Mouse (Mus musculus): Measurements from ENCODE around the gene Neurl1a. TPM values are rescaled to one million over a fixed set of nuclear protein-coding genes. Genes with fewer than 3 reads are reported as not detected.

The Neurl1a gene
- total RNA-seq, 1 experiment from 2014 or later = 13.9 TPM

DNA sequence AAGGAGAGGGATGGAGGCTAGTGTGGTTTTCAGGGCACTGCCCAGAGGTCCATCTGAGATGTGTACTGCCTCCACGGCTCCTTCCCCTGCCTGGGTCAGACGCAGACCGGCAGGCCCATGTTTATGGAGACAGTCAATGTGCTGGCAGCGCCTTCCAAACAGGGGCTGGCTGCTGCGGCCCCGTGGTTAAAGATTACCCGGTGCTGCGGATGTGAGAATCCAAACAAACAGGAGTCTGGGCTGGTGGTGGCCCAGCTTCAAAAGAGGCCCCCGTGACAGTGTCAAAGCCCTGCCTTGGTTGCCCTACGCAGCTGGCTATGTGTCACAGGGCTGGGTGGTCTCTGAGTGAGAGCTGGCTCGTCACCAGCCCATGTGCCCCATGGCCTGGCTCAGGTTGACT lies 69.2 kb downstream of the Neurl1a start:
- no peak for DNase-seq

DNA sequence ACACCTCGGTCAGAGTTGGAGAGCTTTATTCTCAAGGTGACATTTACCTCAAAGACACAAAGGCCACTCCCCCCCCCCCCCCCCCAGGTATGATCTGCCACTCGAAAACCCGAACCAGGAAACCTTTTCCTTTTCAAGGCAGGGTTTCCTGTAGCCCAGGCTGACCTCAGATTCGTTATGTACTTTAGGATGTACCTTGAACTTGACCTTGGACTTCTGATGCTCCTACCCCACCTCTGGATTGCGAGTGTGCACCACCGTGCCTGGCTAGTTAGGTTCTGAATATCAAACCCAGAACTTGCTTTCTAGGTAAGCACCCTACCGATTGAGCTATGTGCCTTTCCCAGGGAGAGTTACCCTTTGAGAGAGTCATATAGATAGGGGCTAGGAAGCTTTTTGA lies 69.7 kb downstream of the Neurl1a start:
- DNase-seq = no peak

DNA sequence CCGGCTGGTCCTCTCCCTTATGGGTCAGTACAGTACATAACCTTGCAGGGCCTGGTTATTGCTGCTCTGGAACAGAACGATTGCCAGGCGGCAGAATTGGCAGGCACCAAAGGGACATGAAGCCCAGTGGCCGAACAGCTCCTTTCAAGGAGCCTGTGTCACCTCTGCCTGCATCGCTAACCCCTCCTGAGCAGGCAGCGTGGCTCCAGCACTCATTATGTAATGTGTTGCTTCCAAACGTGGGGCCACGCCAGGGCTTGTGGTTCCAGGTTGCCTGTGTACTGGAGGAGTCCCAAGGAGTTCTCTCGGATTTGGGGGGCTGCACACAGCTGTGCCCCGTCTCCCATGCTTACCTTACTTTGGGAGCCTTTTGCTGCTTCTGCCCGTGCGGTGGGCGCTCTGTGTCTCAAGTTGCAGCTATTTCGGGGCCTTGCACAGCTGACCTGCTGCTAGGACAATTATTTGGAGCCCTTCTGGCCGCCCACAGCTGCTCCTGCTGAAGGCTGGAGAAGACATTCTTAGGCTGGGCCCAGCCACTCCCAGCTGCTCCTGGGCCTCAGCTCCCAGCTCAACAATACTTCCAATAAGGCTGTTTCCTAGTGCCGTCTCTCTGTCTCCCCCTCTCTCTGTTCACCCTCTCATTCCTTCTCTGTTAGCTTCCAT lies 70.4 kb downstream of the Neurl1a start:
- DNase-seq = no peak

DNA sequence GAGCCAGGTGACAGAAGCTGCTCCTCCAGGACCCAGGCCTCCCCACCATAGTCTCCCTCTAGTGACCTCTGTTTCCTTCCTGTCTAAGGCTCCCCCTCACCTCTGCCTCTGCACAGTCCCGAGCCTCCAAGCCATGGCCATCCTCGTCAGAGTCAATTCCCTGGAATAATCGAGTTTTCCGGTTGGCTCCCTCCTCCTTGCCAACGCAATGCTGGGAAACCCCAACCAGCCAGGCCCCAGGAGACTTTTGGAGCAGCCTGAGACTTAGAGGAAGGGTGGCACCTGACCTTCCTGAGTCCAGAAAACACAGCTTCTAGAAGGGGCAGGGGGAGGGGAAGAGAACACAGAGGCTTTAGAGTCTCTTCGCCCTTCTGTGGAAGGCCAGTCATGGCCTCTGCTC lies 72.3 kb downstream of the Neurl1a start:
- DNase-seq = no peak

DNA sequence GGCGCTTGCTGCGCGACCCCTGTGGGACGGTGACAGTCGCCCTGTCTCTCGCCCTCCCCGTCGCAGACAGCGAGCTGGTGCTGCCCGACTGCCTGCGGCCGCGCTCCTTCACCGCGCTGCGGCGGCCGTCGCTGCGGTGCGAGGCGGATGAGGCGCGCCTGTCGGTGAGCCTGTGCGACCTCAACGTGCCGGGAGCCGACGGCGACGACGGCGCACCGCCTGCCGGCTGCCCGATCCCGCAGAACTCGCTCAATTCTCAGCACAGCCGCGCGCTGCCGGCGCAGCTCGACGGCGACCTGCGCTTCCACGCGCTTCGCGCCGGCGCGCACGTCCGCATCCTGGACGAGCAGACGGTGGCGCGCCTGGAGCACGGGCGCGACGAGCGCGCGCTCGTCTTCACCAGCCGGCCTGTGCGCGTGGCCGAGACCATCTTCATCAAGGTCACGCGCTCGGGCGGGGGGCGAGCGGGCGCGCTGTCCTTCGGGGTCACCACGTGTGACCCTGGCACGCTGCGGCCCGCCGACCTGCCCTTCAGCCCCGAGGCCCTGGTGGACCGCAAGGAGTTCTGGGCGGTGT lies 74.5 kb downstream of the Neurl1a start:
- DNase-seq = no peak

DNA sequence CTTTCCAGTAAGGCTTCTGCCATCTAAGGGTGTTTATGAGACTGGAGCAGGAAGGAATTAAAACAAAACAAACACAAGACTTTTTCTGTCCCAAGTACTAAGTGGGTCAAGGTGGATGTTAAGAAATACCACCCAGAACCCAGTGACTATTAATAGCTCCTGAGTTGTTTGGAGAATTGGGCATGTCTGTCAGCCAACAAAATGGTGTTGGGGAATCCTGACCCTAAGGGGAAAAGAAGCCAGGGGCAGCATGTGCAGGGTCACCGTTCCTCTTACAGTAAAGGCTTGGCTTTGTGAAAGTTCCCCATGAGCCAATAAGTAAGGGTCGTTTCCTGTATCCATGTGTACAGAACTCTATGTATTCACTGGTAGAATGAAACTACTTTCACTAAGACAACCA lies 76.4 kb downstream of the Neurl1a start:
- DNase-seq = no peak

DNA sequence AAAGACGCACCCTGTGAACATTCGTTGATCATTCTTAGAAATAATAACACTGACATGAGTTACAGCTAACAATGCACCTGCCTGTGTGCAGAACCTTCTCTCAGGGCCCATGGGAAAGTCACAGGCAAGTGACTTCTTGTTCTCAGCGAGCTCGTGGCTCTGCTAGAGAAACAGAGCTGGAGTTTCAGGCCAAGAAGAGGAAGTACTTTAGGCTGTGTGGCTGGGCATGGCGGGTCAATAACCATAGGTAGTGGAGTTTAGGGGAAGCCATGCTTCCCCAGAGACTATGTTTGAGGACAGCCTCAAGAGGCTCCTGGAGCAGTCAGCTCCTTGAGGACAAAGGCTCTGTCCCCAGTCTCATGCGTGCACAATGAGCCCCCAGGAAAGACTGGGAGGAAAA lies 77.3 kb downstream of the Neurl1a start:
- DNase-seq = no peak

DNA sequence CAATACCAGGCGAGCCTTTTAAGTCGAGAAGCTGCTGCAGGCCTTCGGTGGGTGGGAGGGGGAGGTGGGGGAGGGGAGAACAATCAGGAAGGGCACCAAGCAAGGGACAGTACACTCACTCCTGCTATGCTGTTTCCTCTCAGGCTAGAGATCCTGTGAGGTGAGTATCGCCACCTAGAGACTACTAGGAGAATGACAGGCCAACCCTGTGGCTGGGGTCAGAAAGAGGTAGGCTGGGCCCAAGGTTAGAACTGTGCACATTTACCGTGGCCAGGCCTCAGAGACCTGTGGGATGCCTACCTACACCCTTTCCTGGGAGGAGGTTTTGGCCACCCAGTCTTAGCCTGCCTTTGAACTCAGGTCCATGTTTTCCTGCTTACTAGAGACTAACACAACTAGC lies 81.0 kb downstream of the Neurl1a start:
- no peak for DNase-seq

DNA sequence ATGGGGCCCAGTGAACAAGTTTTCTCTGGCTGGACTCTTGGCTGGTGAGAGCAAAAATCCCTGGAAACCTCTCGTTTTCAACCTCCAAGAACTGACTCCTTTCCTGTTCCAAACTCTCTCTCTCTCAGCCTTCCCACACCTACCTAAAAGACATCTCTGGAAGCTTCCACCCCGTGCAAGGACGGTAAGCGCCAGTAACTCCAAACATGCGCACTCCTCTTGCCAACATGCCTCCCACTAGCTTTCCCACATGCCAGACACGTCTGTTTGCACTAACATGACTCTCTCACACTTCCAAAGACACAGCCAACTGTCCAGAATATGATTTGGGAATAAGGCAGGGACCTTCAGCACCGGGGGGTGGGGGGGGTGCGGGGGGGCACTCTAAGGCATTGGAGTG lies 82.6 kb downstream of the Neurl1a start:
- no peak for DNase-seq

DNA sequence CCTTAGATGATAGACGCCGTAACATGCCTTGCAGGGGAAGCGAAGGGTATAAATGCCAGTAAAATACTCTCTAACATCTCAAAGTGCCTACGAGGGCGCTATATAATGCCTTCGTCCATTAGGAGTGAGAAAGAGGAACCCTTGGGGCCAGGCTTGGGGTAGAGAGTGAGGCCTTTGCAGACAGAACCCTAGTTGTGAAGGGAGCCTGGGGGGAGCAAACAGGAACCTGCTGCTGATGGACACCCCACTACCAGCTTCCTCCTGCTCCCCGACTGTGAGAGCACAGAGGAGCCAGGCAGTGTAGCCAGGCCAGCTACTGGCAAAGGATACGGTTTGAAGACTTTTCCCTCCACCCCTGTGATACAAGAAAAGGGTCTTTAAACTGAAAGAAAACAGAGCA lies 85.0 kb downstream of the Neurl1a start:
- DNase-seq = no peak

DNA sequence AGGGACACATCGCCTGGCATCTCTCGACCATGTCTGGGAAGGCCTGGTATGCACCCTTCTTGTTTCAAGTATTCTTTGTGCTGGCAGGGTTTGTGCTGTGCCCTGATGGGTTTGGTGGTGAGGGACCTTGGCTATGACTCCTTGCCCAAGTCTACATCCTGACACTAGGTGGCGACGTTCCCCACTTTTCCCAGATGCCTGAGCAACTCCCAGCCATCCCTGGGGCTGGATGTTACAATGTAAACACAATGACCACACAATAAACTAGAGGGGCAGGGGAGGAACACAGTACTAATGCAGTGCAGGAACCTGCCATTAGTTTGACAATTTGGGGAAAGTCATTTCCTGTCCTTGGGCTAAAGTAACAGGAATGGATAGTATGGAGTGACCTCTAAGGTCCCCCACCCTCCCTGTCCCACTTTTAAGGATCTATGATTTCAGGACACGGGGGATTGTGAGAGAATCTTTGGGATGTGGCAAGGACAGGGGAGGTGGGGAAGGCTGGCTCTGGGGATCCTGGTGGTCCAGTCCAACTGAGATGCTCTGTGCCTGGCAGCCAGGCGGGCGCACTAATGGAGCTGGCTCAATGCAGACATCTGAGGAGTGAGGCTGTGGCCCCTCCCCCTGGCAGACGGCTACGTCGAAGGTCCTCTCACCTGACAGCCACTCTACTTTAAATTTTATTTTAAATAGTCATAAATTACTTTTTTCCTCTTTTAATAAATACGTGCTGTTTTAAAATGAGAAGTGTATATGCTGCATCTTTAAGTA lies 85.9 kb downstream of the Neurl1a start:
- DNase-seq = peak; percentile 76

DNA sequence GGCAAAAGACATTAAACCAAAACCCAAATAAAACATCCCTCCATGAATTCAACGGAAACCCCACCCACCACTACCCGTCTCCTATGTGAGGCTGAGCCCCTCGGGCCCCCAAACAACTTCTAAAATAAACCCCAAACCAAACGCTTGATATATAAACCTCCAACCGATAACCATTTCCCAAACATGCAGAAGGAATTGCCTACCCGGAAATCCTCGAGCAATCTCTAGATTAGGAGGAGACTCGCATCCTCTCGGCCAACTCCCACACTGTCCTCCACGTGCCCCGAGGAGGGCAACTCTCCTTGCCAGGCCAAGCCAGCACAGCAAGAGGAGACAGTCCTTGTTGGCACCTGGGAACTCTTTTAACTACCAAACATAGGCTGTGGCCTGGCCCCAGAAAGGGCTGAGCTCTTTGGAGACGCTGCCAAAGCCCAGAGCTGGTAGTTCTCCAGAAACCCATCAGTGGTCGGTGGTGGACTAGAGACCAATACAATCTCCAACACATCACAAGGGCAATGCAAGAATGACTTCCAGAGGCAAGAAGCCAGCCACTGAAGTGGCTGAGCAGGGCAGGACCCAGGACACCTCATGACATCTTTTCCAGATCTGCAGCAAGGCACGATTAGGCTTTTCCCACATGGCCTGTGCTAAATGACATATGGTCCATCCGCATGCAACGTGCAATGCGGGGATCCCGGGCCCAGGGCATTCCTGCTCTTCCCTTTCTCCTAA lies 87.6 kb downstream of the Neurl1a start:
- no peak for DNase-seq

DNA sequence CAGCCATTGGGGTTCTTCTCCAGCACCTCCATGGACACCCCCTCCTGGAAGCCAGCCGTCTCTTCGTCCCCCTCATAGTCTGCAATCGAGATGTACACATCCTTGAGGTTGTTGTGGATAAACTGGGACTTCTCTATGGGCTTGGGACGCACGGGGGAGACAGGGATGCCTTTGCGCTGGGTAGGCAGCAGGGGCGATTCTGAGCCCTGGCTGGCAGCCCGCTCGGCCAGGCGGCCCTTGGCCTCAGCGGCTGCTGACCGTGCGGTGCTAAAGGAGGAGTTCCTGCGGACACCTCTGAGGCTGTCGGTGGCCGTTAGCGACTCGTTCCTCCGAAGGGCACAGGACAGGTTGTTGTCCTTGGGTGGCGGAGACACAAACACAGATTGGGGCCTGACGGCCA lies 88.4 kb downstream of the Neurl1a start:
- no peak for DNase-seq

DNA sequence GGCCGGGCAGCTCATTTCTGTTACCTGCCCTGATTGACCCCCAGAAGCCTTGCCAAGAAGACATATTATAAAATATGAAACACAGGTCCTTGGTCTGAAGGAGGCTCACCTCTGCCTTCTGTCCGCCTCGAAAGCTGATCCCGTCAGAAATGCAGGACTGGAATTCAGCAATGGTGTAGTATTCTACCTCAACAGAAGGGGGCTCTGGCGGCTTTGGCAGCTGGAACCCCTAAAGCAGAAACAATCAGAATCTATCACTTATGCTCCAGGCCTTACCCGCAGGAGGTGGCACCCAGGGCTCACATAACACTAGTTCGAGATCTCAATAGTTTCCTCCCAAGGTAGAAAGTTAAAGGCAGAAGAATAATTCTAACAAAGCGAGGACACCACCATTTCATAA lies 91.1 kb downstream of the Neurl1a start:
- no peak for DNase-seq

DNA sequence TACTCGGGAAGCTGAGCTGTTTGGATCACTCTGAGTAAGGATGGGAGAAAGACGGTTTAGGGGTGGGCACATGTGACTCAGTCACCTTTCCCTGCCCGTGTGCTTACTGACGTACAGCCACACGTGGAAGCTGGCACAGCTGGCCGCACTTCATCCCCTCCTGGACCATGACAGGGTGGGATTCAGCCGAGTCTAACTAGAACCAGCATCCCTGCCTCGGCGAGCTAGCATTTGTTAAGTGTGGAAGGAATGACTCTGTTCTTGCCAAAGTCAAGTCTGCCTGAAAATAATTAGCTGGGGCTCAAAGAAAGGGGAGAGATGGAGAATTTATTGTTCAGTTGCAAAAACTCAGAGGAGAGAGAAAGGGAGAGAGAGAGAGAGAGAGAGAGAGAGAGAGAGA lies 91.9 kb downstream of the Neurl1a start:
- no peak for DNase-seq

DNA sequence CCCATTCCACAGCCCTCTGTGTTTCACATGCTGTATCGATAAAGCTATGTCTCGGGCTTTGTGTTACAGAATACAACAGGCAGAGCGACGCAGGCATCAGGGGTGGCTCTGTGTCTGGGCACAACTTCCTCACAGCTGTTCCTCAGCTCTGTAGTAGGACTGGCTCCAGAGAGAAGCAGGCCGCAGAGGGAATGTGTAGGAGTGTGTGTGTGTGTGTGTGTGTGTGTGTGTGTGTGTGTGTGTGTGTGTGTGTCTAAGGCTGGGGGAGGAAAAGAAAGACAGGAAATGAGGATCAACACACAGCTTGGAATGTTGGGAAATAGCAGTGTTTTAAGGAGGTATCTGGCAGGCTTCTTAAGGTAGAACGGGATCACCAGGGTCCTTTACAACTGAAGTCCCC lies 98.1 kb downstream of the Neurl1a start:
- no peak for DNase-seq

DNA sequence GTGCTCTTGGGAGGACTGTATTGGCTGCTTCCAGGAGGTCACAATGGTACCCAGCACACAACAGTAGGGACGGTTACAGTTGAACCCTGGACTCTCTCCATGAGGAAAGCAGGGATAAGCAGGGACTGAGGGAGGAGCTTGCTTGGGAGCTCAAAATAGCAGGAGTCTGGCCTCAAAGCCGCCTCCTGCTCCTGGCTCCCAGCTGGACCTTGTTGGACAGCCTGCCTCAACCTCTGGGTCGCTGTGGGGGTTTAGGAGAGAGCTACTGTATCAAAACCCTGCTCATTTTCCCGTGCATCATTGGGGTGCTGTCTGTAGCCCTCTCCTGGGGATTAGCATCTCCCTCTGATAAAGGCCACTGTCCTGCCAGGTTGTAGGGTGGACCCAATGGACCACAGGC lies 100.8 kb downstream of the Neurl1a start:
- no peak for DNase-seq

DNA sequence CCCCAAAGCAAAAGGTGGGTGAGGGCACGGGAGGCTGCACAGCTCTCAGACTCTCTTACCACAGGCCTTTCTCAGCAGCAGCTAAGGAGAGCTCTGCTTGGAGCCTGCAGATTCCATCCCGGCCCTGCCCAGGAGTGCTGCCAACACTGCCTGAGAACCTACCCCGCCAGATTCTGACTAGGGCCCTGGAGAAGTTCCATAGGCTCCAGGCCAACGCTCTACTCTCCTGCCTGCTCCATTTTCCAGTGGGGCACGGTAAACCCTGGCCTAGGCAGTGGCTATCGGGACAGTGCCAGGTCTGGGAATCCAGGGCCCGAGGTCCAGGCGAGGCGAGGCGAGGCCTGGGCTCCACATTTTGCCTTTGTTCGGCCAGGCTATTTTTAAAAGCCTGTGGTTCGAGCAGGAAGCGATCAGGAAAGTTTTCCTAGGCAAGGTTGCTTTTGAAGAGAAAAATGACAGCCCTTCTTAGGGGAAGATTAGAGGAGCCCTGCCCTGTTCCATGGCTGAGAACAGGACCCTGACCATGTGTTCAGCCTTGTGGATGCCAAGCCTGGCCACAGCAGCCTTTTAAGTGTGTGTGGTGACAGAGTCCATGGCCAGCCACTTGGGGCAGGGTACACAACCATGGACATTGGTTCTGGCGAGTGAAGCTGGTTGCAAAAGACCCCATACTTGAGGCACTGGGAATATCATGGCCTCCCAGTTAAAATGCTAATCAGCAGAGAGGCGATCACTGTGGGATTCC lies 101.3 kb downstream of the Neurl1a start:
- peak; percentile 62 for DNase-seq

DNA sequence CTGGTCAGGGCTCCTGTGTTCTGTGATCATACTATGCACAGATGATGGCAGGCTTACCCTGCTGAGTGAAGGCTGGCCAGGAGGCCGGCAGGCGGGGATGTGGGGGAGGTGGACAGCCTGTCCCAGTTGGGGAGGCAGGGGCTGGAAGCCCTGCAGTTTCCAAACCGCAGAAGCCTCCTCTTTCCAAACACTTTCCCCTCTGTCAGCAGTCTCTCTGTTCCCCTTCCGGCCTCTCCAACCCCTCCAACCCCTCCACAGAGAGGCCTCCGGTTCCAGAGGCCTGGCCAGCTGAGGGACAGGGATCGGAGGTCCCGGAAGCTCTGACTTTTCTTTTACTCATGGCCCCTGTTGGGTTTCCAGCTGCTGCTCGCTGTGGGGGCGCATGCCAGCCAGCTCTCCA lies 102.3 kb downstream of the Neurl1a start:
- DNase-seq = no peak

DNA sequence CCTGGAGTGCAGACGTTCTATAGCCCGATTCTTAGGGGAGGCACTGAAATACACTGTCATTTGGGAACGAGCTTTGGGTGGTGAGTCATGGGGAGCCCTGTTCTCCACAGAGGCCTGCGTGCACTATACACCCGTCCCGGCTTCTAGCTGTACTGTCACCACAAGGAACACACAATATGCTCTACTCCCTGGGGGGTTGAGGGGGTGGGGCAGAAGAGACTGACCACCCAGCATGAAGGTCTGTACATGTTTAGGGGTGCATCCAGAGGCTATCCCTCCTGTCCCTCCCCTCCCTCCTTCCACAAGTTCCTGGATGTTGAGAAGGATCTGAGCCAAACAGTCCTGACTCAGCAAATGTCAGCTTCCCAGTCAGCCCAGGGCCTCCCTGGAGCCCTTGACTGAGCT lies 103.4 kb downstream of the Neurl1a start:
- DNase-seq = no peak

DNA sequence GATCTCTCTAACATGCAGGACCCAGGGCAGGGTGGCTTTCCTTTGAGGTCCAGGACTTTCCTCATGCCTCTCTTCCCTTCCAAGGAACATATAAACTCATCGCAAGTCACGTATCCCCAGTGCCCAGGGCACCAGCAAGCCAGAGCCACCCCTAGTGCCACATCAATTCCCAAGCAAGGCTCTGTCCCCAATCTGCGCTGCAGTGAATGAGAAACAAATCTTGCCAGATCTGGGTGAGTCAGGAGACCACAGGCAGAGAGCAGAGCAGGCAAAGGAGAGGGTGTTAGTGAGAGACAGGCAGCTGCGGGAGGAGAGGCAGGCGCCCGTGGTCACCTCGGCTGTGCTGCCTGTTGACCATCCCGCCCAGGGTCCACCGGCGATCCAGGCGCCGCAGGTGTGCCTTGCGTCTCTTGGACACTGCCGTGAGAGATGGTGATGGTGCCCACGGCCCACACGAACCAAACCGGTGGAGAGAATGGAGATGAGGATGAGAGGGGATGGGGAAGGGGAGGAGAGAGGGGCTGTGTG lies 104.1 kb downstream of the Neurl1a start:
- DNase-seq = no peak

DNA sequence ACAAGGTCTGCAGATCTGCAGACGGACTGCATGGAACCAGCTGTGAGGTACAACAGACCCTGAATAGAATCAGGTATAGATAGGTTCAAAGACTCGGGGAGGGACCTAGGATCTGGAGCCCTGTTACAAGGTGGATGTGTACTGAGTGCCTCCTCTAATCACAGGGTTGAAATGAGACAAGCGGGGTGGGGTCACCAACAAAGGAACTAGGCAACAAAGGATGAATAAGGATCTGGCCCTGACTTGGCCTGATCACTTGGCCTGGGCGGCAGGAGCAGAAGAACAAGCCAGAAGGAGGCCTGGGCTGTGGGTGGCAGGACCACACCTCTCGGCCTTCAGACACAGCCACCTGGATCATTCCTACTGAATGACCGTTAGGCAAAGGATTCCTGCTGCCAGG lies 107.0 kb downstream of the Neurl1a start:
- DNase-seq = no peak
